Mouse (Mus musculus): Measurements from ENCODE around the gene Mecom. TPM values are rescaled to one million over a fixed set of nuclear protein-coding genes. Genes with fewer than 3 reads are reported as not detected.

Gene Mecom
- total RNA-seq, 2 experiments from 2014 or later: 4.9 to 7.0 TPM

GRCm38 (mm10) chr3:30220701-30221412 is 327.0 kb downstream of the Mecom start:
- DNase-seq: no peak
- intact Hi-C loops (cut with DNase I): no loop called here

- intact Hi-C loops (cut with DNase I): no loop called here
- no peak for DNase-seq
Observed at GRCm38 (mm10) chr3:30219891-30220290, 327.9 kb downstream of the Mecom start.

- intact Hi-C loops (cut with DNase I): no loop called here
- DNase-seq: no peak
Observed at GRCm38 (mm10) chr3:30219190-30219884, 328.5 kb downstream of the Mecom start.

GRCm38 (mm10) chr3:30214607-30215006 is 333.2 kb downstream of the Mecom start:
- no peak for DNase-seq
- intact Hi-C loops (cut with DNase I): no loop called here

- intact Hi-C loops (cut with DNase I): no loop called here
Observed at GRCm38 (mm10) chr3:30213540-30214170, 334.2 kb downstream of the Mecom start.

GRCm38 (mm10) chr3:30212802-30213201 is 335.0 kb downstream of the Mecom start:
- no peak for DNase-seq
- intact Hi-C loops (cut with DNase I): no loop called here

More at GRCm38 (mm10) chr3:30213540-30214170, 334.2 kb downstream of the Mecom start:
- no peak for DNase-seq

- no peak for DNase-seq
- intact Hi-C loops (cut with DNase I): no loop called here
Observed at GRCm38 (mm10) chr3:30209131-30209530, 338.7 kb downstream of the Mecom start.

- no peak for DNase-seq
- intact Hi-C loops (cut with DNase I): no loop called here
Observed at GRCm38 (mm10) chr3:30207886-30208285, 339.9 kb downstream of the Mecom start.

- intact Hi-C loops (cut with DNase I): no loop called here
- DNase-seq: no peak
Observed at GRCm38 (mm10) chr3:30207431-30207830, 340.4 kb downstream of the Mecom start.

GRCm38 (mm10) chr3:30206123-30206522 is 341.7 kb downstream of the Mecom start:
- no peak for DNase-seq
- intact Hi-C loops (cut with DNase I): no loop called here

GRCm38 (mm10) chr3:30203764-30204163 is 344.0 kb downstream of the Mecom start:
- intact Hi-C loops (cut with DNase I): no loop called here
- DNase-seq: no peak

GRCm38 (mm10) chr3:30198854-30199253 is 349.0 kb downstream of the Mecom start:
- intact Hi-C loops (cut with DNase I): no loop called here
- no peak for DNase-seq

GRCm38 (mm10) chr3:30198227-30198626 is 349.6 kb downstream of the Mecom start:
- intact Hi-C loops (cut with DNase I): no loop called here
- DNase-seq: no peak

GRCm38 (mm10) chr3:30195186-30195585 is 352.6 kb downstream of the Mecom start:
- intact Hi-C loops (cut with DNase I): no loop called here
- DNase-seq: no peak

- intact Hi-C loops (cut with DNase I): no loop called here
- DNase-seq: no peak
Observed at GRCm38 (mm10) chr3:30192294-30193007, 355.4 kb downstream of the Mecom start.

- intact Hi-C loops (cut with DNase I): no loop called here
- DNase-seq: no peak
Observed at GRCm38 (mm10) chr3:30189325-30189724, 358.5 kb downstream of the Mecom start.

GRCm38 (mm10) chr3:30187812-30188469 is 359.9 kb downstream of the Mecom start:
- no peak for DNase-seq
- intact Hi-C loops (cut with DNase I): no loop called here

GRCm38 (mm10) chr3:30181807-30182481 is 365.9 kb downstream of the Mecom start:
- intact Hi-C loops (cut with DNase I): no loop called here

GRCm38 (mm10) chr3:30176615-30177014 is 371.2 kb downstream of the Mecom start:
- intact Hi-C loops (cut with DNase I): no loop called here
- no peak for DNase-seq

More at GRCm38 (mm10) chr3:30181807-30182481, 365.9 kb downstream of the Mecom start:
- DNase-seq: no peak

- intact Hi-C loops (cut with DNase I): no loop called here
- DNase-seq: no peak
Observed at GRCm38 (mm10) chr3:30173812-30174211, 374.0 kb downstream of the Mecom start.
